Mouse (Mus musculus): ENCODE measurements around the gene Nck2. TPM values are rescaled to one million over a fixed set of nuclear protein-coding genes. Genes with fewer than 3 reads are reported as not detected.

The Nck2 gene
- polyA plus RNA-seq, 1 experiment = 39.1 TPM

- TF ChIP-seq POLR2A (IDR thresholded peaks at IDR 0.05; ENCODE audit: borderline replicate concordance, extremely low read depth, low read depth, low read length) (no peak), CTCF (IDR thresholded peaks at IDR 0.05; ENCODE audit: insufficient read depth, low read length) (no peak)
- Histone ChIP-seq H3K4me3 (replicated peaks; ENCODE audit: extremely low read depth, low read depth, low read length) (no peak overlapping the region), H3K4me1 (ENCODE audit: control insufficient read depth, insufficient read depth, low read length) (peaks cover 2% of the 10 kb centered on the region; the same call in 1 of the 2 replicates)
- 68% methylated on average over 6 of the region's 6 CpGs for WGBS
- DNase-seq = no peak
These were observed 17.3 kb upstream of the Nck2 start for GRCm38 (mm10) chr1:43426993-43427535.

GRCm38 (mm10) chr1:43429924-43430876 lies 14.2 kb upstream of the Nck2 start:
- Histone ChIP-seq H3K4me3 (replicated peaks; ENCODE audit: extremely low read depth, low read depth, low read length) (no peak overlapping the region), H3K4me1 (ENCODE audit: control insufficient read depth, insufficient read depth, low read length) (peaks cover 2% of the 10 kb centered on the region; the same call in 1 of the 2 replicates)
- no peak for TF ChIP-seq POLR2A (IDR thresholded peaks at IDR 0.05; ENCODE audit: borderline replicate concordance, extremely low read depth, low read depth, low read length)
- TF ChIP-seq CTCF (IDR thresholded peaks at IDR 0.05; ENCODE audit: insufficient read depth, low read length) = no peak
- no peak for DNase-seq
- WGBS = 77% methylated on average over 9 of the region's 9 CpGs

- DNase-seq = no peak
- TF ChIP-seq CTCF (IDR thresholded peaks at IDR 0.05; ENCODE audit: insufficient read depth, low read length) (no peak), POLR2A (IDR thresholded peaks at IDR 0.05; ENCODE audit: borderline replicate concordance, extremely low read depth, low read depth, low read length) (no peak)
- Histone ChIP-seq H3K4me3 (replicated peaks; ENCODE audit: extremely low read depth, low read depth, low read length) (no peak overlapping the region), H3K4me1 (ENCODE audit: control insufficient read depth, insufficient read depth, low read length) (no peaks in the 10 kb centered on the region)
- WGBS = 53% methylated on average over 4 of the region's 4 CpGs
These were observed 10.5 kb upstream of the Nck2 start for GRCm38 (mm10) chr1:43433853-43434252.

GRCm38 (mm10) chr1:43436554-43436953 lies 7.8 kb upstream of the Nck2 start:
- no peak for DNase-seq
- H3K4me1 ChIP-seq (ENCODE audit: control insufficient read depth, insufficient read depth, low read length) = no peaks in the 10 kb centered on the region
- H3K4me3 ChIP-seq (replicated peaks; ENCODE audit: extremely low read depth, low read depth, low read length) = no peak overlapping the region
- TF ChIP-seq POLR2A (IDR thresholded peaks at IDR 0.05; ENCODE audit: borderline replicate concordance, extremely low read depth, low read depth, low read length) (no peak), CTCF (IDR thresholded peaks at IDR 0.05; ENCODE audit: insufficient read depth, low read length) (no peak)

- TF ChIP-seq POLR2A (IDR thresholded peaks at IDR 0.05; ENCODE audit: borderline replicate concordance, extremely low read depth, low read depth, low read length) (no peak), CTCF (IDR thresholded peaks at IDR 0.05; ENCODE audit: insufficient read depth, low read length) (no peak)
- no peak overlapping the region for H3K4me3 ChIP-seq (replicated peaks; ENCODE audit: extremely low read depth, low read depth, low read length)
- 80% methylated on average over 1 of the region's 1 CpGs for WGBS
- DNase-seq = no peak
- H3K4me1 ChIP-seq (ENCODE audit: control insufficient read depth, insufficient read depth, low read length) = no peaks in the 10 kb centered on the region
These were observed 5.1 kb upstream of the Nck2 start for GRCm38 (mm10) chr1:43439261-43439660.

GRCm38 (mm10) chr1:43442568-43442967 lies 1.8 kb upstream of the Nck2 start:
- TF ChIP-seq CTCF (IDR thresholded peaks at IDR 0.05; ENCODE audit: insufficient read depth, low read length) (no peak), POLR2A (IDR thresholded peaks at IDR 0.05; ENCODE audit: borderline replicate concordance, extremely low read depth, low read depth, low read length) (no peak)
- Histone ChIP-seq H3K4me1 (ENCODE audit: control insufficient read depth, insufficient read depth, low read length) (peaks cover 2% of the 10 kb centered on the region; the same call in 1 of the 2 replicates), H3K4me3 (replicated peaks; ENCODE audit: extremely low read depth, low read depth, low read length) (no peak overlapping the region)
- no peak for DNase-seq
- 86% methylated on average over 2 of the region's 2 CpGs for WGBS

- TF ChIP-seq POLR2A (IDR thresholded peaks at IDR 0.05; ENCODE audit: borderline replicate concordance, extremely low read depth, low read depth, low read length) (0 out of 2 replicates have a peak, but pooled peaks have one; percentile 22), CTCF (IDR thresholded peaks at IDR 0.05; ENCODE audit: insufficient read depth, low read length) (no peak)
- WGBS = under 1% methylated on average over 83 of the region's 86 CpGs
- peak; percentile 78 for DNase-seq
- H3K4me1 ChIP-seq (ENCODE audit: control insufficient read depth, insufficient read depth, low read length) = peaks cover 5% of the 10 kb centered on the region; the same call in 1 of the 2 replicates
- peak overlapping the region; percentile 78 for H3K4me3 ChIP-seq (replicated peaks; ENCODE audit: extremely low read depth, low read depth, low read length)
These were observed 1.1 kb downstream of the Nck2 start for GRCm38 (mm10) chr1:43445170-43446088.

GRCm38 (mm10) chr1:43446089-43446533 lies 1.7 kb downstream of the Nck2 start:
- Histone ChIP-seq H3K4me1 (ENCODE audit: control insufficient read depth, insufficient read depth, low read length) (peaks cover 10% of the 10 kb centered on the region; the same call in 1 of the 2 replicates), H3K4me3 (replicated peaks; ENCODE audit: extremely low read depth, low read depth, low read length) (peak overlapping the region; percentile 78)
- no peak for TF ChIP-seq CTCF (IDR thresholded peaks at IDR 0.05; ENCODE audit: insufficient read depth, low read length)
- TF ChIP-seq POLR2A (IDR thresholded peaks at IDR 0.05; ENCODE audit: borderline replicate concordance, extremely low read depth, low read depth, low read length) = no peak
- under 1% methylated on average over 43 of the region's 44 CpGs for WGBS
- peak; percentile 59 for DNase-seq

Measured in lung, adult 2 months (tissue).